Mouse (Mus musculus) thymus, postnatal 4 days (tissue): ENCODE measurements around the gene Bhlhe41.

ENCODE experiments used
- DNase-seq: peaks from one replicate; pipeline ENCODE4 v3.0.0; 2021

The Bhlhe41 gene

DNA sequence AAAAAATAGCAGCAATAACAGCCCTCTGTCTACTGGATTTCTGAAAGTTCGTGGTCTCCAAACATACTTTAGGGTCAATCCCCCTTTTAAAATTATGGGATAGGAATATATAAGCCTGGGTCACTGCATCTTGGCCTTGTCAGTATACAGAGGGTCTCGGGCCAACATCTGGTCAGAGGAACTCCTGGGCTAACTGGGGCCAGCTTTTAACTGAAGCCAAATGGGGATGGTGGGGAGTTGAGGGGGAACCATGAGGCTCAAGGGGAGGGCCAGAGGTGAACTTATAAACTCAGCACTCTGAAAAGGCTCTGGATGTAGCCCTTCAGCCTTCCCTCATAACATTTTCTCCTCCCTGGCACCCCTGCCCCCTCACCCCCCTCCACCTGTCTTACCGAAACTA is 1.8 kb upstream of the Bhlhe41 start:
- no peak for DNase-seq

DNA sequence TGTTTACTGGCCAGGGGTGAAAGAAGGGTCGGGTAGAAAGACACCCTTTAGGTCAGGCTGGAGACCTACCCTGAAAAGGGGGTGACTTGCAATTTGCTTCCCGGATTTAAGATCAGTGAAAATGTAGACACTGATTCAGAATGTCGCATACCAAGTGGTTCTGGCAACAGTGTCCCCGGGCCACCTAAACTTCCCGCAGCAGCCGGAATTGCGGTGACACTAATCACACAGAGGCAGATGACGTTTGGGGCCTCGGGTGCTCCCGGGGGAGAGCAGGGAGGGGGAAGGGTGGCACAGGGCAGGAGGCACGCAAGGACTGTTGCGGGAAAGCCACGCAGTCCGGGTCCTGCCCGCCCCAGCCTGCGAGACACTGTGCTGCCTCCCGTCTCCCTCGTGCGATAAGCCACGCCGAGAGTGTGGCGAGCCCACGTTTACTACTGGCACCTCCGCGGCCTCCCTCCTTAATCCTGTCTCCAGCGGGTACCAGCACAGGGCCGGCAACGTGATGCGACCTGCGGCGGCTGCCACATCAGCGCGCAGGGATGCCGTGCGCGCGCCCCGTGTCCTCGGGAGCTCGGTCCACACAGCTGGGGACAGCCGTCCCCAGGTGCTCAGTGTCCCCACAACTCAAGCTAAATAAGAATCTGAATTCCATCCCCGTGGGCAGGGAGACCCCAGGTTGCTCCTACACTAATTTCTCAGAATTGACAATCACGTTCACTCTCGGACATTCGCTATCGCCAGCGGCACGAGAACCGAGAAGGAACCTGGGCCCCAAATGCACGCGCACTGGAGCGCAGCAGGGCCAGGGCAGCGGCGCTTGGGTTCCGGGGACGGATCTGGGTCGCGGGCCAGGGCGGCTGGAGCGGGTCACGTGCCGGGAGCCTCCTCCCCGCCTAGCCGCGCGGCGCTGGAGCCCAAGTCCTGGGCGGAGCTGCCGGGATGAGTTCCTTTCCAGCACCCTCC is 811 bp upstream of the Bhlhe41 start:
- peak; percentile 30 for DNase-seq

DNA sequence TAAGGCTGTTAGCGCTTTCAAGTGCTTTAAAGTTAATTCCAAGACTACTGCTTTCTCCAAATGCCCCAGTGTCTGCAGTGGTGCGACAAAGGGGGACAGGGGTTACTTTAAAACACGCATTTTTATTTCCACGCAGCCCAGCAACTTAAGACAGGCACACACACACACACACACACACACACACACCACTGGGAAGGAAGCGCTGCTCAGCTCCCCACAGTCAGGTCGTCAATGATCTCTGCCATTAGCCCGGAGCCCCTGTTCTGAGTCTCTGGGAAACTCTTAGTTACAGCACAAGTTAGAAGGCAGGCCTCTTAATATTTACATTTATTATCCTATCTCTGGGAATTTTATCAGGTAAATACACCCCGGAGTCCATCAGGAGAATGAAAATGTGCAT is 1.2 kb downstream of the Bhlhe41 start:
- no peak for DNase-seq

DNA sequence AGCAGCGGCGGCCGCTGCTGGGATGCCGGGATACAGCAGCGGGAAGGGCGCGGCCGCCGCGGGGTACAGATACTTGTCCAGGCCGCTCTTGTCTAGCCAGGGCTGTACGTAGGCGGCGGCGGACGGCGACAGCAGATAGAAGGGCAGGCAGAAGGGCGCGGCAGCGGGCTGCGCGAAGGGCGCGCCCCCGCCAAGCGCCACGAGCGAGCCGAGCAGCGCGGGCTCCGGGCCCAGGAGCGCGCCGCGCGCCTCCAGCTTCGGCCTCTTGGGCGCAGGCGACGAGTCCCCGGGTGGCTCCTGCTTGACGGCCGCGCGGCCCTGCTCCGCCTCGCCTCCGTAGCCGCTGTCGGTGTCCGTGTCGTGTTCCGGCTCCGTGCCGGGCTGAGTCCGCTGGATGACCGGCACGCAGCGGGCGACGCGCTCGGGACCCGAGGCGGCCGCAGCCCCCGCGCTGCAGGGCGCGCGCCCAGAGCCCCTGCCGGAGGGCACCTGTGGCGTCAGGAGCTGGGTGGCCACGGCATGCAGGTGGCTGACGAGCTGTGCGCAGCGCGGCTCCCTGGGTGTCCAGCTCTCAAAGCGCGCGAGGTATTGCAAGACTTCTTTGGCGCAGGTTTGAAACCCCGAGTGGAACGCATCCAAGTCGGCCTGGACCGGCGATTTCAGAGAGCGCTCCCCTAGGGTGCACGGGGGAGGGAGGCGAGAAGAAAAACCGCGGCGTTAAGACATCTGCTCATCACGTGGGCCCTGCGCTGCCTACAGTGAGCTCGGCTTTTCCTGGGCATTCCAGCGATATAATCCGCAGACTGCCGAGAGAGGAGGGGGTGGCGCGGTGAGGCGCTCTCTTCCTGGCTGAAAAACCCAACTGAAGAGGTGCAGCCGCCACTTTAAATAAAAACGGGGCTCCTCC is 2.0 kb downstream of the Bhlhe41 start:
- DNase-seq: peak; percentile 47

DNA sequence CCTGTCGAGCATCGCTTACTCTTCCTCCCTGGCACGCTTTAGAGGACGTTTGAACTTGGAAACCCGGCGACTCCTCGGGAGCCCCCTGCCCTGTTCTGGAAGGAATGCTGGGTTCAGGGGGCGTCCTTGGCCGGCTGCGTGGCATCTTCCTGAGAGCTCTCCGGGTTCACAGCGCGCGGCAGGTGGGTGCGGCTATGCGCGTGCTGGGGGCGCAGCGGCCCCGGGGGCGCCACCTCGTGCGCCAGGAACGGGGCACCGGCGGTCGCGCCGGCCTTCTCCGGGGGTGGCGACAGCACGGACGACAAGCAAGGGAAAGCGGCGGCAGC is 2.7 kb downstream of the Bhlhe41 start:
- DNase-seq: peak; percentile 44

DNA sequence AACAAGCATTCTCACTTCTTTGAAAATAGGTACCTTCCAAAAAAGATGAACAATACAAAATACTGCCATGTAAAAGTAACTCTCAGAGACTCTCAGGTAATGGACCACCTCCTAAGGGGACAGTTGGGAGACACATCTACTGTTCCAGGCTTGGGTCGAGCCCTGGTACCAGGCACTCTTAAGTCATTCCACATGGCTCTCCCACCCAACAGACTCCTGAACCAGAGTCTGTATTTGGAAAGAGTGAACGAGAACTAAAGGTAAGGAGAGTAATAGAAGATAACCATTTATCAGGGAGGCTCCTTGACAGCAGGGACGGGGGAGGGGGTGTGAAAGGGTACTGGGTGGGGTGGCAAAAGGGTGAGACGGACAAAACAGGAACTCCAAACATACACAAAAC is 3.0 kb downstream of the Bhlhe41 start:
- no peak for DNase-seq

DNA sequence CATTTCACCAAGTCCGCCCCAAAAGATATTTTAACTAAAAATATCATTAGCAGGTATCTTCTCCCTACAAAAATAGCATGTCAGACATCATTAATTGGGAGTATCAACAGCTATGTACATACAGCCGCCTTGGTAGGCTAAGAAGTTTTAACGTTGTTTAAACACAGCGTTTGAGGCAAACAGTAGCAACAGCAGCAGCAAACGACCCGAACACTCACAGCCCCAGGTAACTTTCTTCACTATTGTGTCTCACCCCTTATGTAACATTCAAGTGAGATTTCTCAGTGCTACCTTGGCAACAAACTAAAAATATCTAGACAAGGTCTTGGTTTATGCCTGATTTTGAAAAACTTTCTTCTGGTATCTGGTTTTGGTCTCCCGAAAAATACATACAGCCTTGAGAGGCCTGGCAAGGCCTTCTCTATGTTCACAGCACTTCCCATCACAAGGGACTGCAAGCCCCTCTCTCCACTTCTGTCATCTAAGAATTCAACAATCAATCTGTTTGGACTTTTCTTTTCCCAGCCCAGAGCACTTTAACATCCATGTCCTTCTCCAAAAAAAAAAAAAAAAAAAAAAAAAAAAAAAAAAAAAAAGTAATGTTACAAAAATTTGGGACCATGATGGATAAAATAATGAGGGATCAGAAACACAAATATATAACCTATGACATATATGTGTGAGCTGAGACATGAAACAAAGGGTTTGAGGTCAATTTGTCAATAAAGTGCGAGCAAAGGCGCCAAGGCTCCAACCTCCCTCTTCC is 3.7 kb downstream of the Bhlhe41 start:
- no peak for DNase-seq

DNA sequence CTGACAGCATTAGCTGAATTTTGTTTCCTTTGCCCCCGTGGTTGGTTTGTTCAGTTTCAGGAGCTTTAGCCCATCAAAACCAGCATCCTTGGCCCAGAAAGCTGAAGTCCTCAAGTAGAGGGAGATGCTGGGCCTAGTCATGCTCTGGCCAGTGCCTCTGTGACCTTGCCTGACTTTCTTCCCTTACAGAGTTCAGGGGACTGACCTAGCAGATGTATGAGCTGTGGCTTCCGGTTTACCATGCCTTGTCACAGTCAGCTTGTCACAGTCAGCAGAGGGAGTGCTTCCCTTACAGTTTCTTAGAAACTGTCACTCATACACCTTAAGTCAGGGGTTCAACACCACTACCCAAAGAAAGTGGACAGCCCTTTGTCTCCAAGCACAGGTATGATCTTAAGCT is 5.0 kb downstream of the Bhlhe41 start:
- DNase-seq: peak; percentile 38

DNA sequence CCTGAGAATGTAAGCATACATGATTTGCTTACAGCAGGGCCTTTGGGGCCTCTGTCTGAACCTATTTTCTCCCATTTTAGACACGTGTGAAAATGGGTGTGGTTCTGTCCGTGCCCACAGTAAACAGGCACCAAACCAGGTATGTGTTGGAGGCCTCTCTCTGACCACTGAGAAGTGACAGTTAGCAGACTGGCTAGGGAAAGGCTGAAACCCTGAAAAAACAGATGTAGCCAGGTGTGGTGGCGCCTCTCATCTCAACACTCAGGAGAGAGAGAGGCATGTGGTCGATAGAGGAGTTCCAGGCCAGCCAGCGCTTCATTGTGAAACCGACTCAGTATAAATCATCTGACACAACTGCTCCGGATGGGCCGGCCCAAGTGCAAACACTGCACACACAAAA is 6.9 kb downstream of the Bhlhe41 start:
- no peak for DNase-seq

DNA sequence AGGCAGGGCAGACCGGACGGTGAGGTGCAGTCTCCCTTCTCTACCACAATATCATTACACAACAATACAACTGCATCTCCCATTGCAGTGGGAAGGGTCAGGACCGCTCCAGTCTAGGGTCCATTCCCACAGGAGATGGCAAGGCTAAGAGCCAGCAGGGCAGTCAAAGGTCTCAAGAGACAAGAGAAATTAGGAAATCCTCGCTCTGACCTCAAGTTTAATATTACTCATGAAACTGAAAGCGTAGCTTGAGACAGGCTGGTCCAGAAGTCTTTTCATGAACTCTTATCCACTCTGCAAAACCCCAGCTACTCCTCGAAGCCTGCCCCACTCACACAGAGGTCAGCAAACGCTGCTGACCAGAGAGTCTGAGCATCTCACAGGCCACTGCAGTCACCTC is 7.9 kb downstream of the Bhlhe41 start:
- DNase-seq: no peak

DNA sequence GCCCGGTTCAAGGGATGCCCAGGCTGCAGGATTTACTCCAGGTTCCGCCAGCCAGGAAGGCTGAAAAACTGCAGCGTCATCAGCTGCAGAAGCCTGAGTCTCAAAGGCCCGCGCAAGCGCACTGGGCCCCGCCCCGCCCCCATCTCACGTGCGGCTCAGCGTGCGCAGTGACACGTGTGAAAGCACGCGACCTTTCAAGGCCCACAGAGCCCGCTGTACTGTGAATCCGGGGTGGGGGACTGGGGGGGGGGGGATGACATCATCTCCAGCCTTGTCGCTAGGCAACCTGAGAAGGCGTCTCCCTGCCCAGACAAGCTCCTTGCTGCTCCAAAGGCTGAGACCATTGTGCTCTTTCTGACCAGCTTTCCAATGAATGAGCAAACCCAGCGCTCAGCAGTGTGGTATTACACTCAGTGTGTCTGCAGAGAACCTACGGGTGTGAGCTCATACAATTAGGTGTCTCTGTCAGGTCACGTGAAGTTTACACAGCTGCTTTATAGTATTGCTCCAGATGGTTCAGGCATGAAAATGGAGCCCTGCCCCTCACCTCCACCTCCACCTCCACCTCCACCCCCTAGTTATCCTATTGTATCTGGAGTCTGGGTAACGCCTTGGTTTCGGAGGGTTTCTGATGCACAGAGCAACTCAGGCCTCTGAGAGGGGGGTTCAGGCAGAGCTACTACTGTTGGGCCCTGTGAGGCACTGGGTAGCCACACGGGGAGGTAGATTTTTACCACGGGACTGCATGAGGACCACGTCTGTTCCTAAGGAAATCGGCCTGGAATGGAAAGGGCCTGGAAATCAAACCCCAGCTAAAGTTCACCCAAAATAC is 9.4 kb downstream of the Bhlhe41 start:
- DNase-seq: peak; percentile 96

DNA sequence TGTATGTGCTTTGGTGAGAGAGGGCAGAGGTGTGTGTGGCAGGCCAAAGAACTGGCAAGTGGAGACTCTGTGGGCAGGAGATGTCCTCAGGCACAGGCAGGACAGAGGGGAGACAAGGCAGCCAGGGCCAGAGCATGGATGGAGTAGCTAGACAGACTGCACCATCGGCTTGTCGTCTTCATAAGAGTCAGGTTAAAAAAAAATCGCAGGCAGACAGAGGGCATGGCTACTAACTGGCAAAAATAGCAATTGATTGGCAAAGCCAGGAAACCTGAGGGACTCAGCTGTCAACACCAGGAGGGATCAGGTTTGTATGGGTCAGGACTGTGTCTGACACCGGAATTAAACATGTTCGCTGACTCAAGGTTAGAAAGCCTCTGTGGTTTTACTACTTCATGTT is 10.6 kb downstream of the Bhlhe41 start:
- no peak for DNase-seq

DNA sequence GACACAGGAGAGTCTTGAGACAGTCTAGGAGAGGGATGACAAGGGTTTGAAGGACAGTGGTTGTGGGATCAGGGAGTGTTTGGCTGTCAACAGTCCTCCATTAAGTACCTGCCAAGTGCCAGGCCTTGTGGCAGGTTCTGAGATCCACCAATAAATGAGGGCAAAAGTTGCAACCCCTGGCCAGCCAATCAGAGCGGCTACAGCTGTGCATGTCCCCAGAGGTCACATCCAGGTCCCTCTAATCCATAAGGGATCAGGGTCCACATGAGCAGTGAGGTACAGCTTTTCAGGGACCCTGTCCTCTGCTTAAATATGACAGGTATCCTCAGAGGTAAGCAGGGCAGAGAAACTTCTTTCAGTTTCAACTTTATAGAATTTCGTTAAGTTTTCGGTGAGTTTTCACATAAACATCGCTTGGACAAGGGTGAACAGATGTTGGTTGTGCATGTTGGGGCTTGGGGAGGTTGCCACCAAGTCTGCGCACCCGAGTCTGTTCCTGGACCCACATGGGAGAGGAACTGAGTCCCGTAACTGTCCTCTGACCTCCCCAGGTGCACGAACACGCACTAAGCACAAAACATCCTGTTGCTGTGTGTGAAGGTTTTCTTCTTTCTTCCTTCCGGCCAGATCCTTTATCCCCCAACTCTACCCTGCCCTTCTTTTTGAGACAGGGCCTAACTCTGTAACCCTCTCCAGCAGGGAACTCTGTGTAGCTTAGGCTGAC is 11.8 kb downstream of the Bhlhe41 start:
- no peak for DNase-seq

DNA sequence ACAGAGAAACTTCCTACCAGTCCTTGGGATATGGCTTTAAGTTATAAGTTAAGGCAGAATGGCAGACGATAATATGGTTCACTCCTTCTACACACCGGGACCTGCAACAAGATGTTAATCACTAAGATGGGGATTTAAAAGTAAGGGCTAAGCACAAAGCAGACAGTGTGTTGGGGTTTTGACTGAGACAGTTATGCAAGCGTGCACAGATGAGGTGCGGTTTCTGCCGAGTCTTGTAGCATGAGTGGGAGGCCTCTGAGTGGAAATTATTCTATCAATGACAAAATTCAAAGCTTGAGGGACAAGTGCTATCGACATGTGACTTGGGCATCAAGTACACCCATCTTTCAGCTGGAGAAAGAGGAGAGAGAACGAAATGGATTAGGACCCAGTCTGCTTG is 12.7 kb downstream of the Bhlhe41 start:
- DNase-seq: no peak

DNA sequence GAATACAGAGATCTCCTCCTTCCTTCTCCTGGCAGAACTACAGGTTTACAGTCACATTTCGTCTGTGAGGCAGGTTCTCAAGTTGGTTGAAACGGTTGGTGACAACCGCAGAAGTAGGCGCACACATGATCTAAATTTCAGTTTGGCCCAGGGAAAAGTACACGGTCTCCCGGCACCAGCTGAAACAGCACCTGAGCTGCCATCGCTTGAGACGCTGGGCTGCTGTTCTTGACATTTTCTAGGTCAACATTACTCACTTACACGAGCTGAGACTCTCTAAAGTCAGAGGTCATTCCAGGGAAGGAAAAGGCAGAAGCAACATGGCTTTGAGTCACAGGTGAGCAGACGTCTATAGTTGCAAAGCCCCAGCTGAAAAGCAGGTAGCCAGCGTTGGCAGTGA is 13.4 kb downstream of the Bhlhe41 start:
- DNase-seq: no peak

DNA sequence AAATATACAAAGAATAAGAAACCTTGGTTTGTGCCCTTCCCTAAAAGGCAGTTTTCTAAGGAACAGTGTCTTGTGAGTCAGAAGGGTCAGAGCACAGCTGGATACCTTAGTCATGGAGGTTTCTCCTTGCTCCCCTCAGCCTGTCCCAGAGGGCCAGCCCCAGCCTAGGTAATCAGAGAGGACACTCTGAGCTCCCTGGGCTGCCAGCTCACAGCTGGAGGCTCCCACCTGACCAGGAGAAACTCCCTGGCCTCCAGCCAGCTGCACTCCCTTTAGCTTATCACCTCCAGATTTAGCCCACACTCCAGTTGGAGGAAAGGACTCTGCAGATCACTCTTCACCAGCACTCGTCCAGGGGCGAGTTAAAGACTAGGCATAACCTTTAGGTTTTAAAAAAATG is 14.6 kb downstream of the Bhlhe41 start:
- no peak for DNase-seq

DNA sequence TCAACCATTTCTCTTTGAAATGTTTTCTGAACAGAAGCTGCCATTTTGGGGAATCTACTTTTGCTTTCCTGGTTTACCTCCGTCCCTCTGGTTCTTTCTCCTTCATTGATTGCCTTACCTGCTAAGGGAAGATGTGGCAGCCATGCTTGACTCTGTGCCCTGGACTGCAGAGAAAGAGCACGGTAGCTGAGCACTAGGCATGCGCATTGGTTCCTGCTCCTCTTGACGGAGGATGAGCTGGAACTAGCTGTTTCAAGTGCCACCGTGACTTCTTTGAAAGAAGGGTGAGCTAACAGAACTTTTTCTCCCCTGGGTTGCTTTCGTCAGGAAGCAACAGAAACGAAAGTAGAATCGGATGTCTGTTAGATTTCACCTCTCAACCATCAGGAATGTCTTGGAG is 17.7 kb downstream of the Bhlhe41 start:
- DNase-seq: no peak

DNA sequence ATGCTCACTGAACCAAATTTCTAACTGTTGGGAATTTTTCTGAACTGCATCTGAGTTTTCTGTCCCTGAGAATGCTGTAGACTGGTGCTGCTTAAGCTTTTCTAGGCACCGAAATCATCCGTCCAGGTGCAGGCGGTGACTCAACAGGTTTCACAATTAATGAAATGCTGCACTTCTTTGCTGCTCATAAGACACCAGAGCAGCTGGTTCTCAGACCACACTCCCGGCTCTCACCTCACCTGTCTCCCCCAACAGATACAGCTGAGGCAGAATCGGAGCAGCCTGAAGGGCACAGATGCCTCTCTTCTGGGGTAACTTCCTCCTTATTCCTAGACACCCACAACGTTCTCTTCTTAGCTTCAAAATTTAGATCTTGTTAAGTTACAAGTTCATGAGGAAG is 18.4 kb downstream of the Bhlhe41 start:
- no peak for DNase-seq

DNA sequence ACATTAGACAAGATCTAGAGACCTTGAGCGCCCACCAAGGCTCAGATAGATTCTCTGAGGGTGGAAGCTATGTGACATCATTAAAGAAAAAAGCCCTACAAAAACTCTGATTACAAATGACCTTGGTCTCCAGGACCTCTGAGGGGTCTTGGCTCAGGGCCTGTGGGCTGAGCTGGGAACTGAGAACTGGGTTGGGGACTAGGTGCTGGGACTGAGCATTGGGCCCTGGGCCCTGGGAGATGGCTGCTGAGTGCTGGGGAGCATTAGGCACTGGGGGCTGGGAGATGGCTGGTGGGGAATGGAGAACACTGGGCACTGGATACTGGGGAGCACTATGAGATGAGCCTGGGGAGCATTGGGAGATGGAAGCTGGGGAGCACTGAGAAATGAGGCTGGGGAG is 19.3 kb downstream of the Bhlhe41 start:
- DNase-seq: no peak

DNA sequence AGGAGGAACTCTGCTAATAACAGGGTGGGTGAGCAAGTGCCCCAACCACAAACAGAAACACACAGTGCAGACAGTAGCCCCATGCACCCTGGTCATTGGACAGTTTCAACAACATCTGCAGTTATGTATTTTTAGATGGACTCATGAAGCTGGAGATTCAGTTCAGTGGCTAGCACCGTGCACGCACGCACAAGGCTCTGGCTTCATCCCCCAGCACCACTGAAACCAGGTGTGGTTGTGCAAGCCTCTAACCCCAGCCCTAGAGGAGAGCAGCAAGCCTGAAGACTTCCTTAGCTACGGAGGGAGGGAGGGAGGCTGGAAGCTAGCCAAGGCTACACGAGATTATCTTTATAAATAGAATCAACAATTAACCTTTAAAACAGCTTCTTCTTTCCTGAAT is 19.7 kb downstream of the Bhlhe41 start:
- DNase-seq: no peak

DNA sequence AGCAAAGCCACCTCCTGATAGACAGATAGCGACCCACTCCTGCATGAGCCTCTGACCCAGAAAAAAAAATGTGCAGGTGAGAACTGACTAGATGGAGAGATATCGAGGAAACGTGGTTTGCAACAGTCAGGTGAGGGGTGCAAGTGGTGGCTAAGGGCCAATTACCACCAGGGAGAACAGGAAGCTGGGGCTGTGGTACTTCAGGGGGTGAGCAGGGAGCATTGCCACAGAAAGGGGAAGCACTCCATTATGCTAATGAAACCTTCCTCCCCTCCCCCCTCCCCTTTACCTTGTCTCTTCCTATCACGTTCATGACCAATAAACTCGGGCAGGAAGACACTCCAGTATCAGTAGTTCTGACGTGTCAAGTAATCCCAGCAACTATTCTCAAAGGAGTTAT is 30.0 kb downstream of the Bhlhe41 start:
- peak; percentile 25 for DNase-seq

DNA sequence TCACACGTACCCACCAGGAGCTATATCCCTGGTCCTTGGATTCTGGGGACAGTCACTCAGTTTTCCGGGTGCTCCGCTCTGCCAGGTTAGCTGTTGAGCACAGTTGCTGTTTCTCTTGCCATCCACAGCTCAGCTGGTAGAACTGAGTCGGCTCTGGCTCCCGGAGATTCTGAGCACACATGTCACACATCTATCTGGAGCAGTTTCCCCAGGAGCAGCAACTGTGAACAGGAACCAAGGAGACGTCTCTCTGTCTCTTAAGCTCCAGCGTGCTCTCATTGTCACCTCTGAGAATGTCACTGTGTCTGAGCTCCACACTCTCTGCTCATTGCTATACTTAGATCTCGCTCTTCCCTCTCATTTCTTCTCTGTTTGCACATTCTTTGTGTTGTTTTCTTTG is 32.4 kb downstream of the Bhlhe41 start:
- no peak for DNase-seq
